14 mouse cellular contexts compared by ENCODE assay signal in genomic region chr9:78396517-78396916, GRCm38 (mm10). TPM values are rescaled to one million over a fixed set of nuclear protein-coding genes. Genes with fewer than 3 reads are reported as not detected.
DNase-seq lines count a peak whose midpoint lies in the region; ATAC-seq and TF ChIP-seq lines count a peak whose summit lies in the region.
"Had no signal": no experiment of that assay in that cellular context is flagged by ENCODE, and none has a peak within 500 bp of the region (broad histone marks: within the 10 kb centered on the region; RNA-seq: fewer than 3 reads in every experiment).

No protein-coding gene starts in this region.

- peak overlapping the region; percentile 74 for H3K4me2 ChIP-seq in heart, embryonic 14.5 days (ENCODE audit: low read length)
- no peak overlapping the region; the same call in 1 of the 2 replicates for H3K4me2 ChIP-seq in midbrain, embryonic 15.5 days
- peak overlapping the region; percentile 80 for H3K4me2 ChIP-seq in intestine, embryonic 15.5 days (replicated peaks)
- peak overlapping the region; percentile 64 for H3K4me2 ChIP-seq in stomach, postnatal 0 days (replicated peaks; ENCODE audit: low read depth)

- H3K9ac ChIP-seq in heart, embryonic 14.5 days (ENCODE audit: low read length) = no peak overlapping the region
- no peak overlapping the region for H3K9ac ChIP-seq in midbrain, embryonic 15.5 days
- H3K9ac ChIP-seq in intestine, embryonic 15.5 days = no peak overlapping the region
- H3K9ac ChIP-seq in stomach, postnatal 0 days (ENCODE audit: low read length) = no peak overlapping the region

- H3K27ac ChIP-seq in heart, embryonic 14.5 days (replicated peaks in 1 of 2; ENCODE audit: control insufficient read depth in 1 of 2, insufficient read depth in 1 of 2, low read depth in 2 of 2, low read length in 2 of 2) = no peak overlapping the region
- no peak overlapping the region for H3K27ac ChIP-seq in midbrain, embryonic 15.5 days
- no peak overlapping the region for H3K27ac ChIP-seq in midbrain, embryonic 10.5 days (replicated peaks)
- H3K27ac ChIP-seq in intestine, embryonic 15.5 days = no peak overlapping the region
- no peak overlapping the region for H3K27ac ChIP-seq in stomach, postnatal 0 days (replicated peaks)

- H3K36me3 ChIP-seq in heart, embryonic 14.5 days (ENCODE audit: control insufficient read depth, insufficient read depth, low read length) = no peaks in the 10 kb centered on the region
- no peaks in the 10 kb centered on the region for H3K36me3 ChIP-seq in midbrain, embryonic 15.5 days (replicated peaks)
- no peaks in the 10 kb centered on the region for H3K36me3 ChIP-seq in midbrain, embryonic 10.5 days
- H3K36me3 ChIP-seq in intestine, embryonic 15.5 days = no peaks in the 10 kb centered on the region
- H3K36me3 ChIP-seq in stomach, postnatal 0 days (ENCODE audit: control insufficient read depth, insufficient read depth, low read length) = no peaks in the 10 kb centered on the region

- H3K4me1 ChIP-seq in heart, embryonic 14.5 days (ENCODE audit: control insufficient read depth in 2 of 2, insufficient read depth in 2 of 2, low read length in 2 of 2) = peaks cover 4 to 10% of the 10 kb centered on the region in 2 experiments; a peak in 3 of 4 replicates
- H3K4me1 ChIP-seq in midbrain, embryonic 15.5 days = peaks cover 8% of the 10 kb centered on the region
- H3K4me1 ChIP-seq in midbrain, embryonic 10.5 days = peaks cover 11% of the 10 kb centered on the region
- peaks cover 7% of the 10 kb centered on the region for H3K4me1 ChIP-seq in intestine, embryonic 15.5 days (replicated peaks)
- H3K4me1 ChIP-seq in stomach, postnatal 0 days (replicated peaks; ENCODE audit: control insufficient read depth, insufficient read depth) = 0 out of 2 replicates have a peak, but pooled peaks cover 2% of the 10 kb centered on the region

- DNase-seq in heart, adult 8-10 months (ENCODE audit: low spot score) = no peak
- no peak for DNase-seq in midbrain, embryonic 10.5 days (ENCODE audit: low spot score)
- no peak for DNase-seq in stomach, postnatal 0 days (ENCODE audit: low spot score)
- DNase-seq in left cerebral cortex, adult 11 months (ENCODE audit: low spot score) = no peak
- no peak for DNase-seq in thymus, postnatal 14 days
- DNase-seq: lung, postnatal 14 days had no signal

- WGBS in heart, embryonic 14.5 days = 59% methylated on average over 9 of the region's 9 CpGs
- 67% methylated on average over 9 of the region's 9 CpGs for WGBS in midbrain, embryonic 15.5 days
- WGBS in midbrain, embryonic 10.5 days = 68% methylated on average over 9 of the region's 9 CpGs
- WGBS in intestine, embryonic 15.5 days = 61% methylated on average over 9 of the region's 9 CpGs
- WGBS in stomach, postnatal 0 days = 54% methylated on average over 9 of the region's 9 CpGs

- TF ChIP-seq CTCF in stomach, postnatal 0 days (IDR thresholded peaks at IDR 0.05; ENCODE audit: low read depth) = no peak

- no peak for ATAC-seq in heart, embryonic 14.5 days (ENCODE audit: insufficient number of reproducible peaks, insufficient read depth, low FRiP score, low read depth)
- ATAC-seq in midbrain, embryonic 15.5 days (replicated peaks) = no peak
- ATAC-seq in intestine, embryonic 15.5 days = no peak
- ATAC-seq in stomach, postnatal 0 days (ENCODE audit: low FRiP score, low TSS enrichment) = no peak

- peak overlapping the region in 1 of 2 experiments; percentile 45; a peak in 2 of 4 replicates for H3K4me3 ChIP-seq in heart, embryonic 14.5 days (ENCODE audit: control insufficient read depth in 1 of 2, insufficient read depth in 1 of 2, low read depth in 1 of 2, low read length in 2 of 2)
- H3K4me3 ChIP-seq in midbrain, embryonic 15.5 days = peak overlapping the region; percentile 52; the same call in 1 of the 2 replicates
- no peak overlapping the region for H3K4me3 ChIP-seq in midbrain, embryonic 10.5 days
- peak overlapping the region; percentile 41; the same call in 1 of the 2 replicates for H3K4me3 ChIP-seq in intestine, embryonic 15.5 days (replicated peaks)
- H3K4me3 ChIP-seq in stomach, postnatal 0 days (ENCODE audit: low read depth, low read length) = peak overlapping the region; percentile 39; the same call in 1 of the 2 replicates

- no peaks in the 10 kb centered on the region for H3K9me3 ChIP-seq in heart, embryonic 14.5 days (ENCODE audit: control insufficient read depth, low read length)
- no peaks in the 10 kb centered on the region for H3K9me3 ChIP-seq in midbrain, embryonic 15.5 days
- no peaks in the 10 kb centered on the region for H3K9me3 ChIP-seq in midbrain, embryonic 10.5 days (replicated peaks)
- H3K9me3 ChIP-seq in intestine, embryonic 15.5 days = no peaks in the 10 kb centered on the region
- H3K9me3 ChIP-seq in stomach, postnatal 0 days (ENCODE audit: control insufficient read depth, low read length) = no peaks in the 10 kb centered on the region

- no peak for TF ChIP-seq EP300 in stomach, postnatal 0 days (optimal IDR thresholded peaks at IDR 0.05)

- peaks cover 54% of the 10 kb centered on the region for H3K27me3 ChIP-seq in heart, embryonic 14.5 days (ENCODE audit: control insufficient read depth, insufficient read depth, low read length)
- peaks cover 57% of the 10 kb centered on the region for H3K27me3 ChIP-seq in midbrain, embryonic 15.5 days (replicated peaks)
- H3K27me3 ChIP-seq in midbrain, embryonic 10.5 days (ENCODE audit: low read depth, poor library complexity, severe bottlenecking) = peaks cover 68% of the 10 kb centered on the region
- peaks cover 40% of the 10 kb centered on the region for H3K27me3 ChIP-seq in intestine, embryonic 15.5 days (replicated peaks)
- no peaks in the 10 kb centered on the region for H3K27me3 ChIP-seq in stomach, postnatal 0 days (ENCODE audit: control insufficient read depth, insufficient read depth, low read length)

RNA-seq across cellular contexts. Expression of gene Ddx43, which starts 0.9 kb away (rescaled TPM):
- polyA plus RNA-seq in heart, embryonic 14.5 days (2014; fragmentation: Nextera tagmentation; extraction: Ambion mirVana) = 0.08 and 0.30 TPM in 2 replicates
- not detected for total RNA-seq in heart, adult 8-10 months (2022)
- 0.41 and 0.47 TPM in 2 replicates for polyA plus RNA-seq in midbrain, embryonic 15.5 days (2015; fragmentation: Nextera tagmentation; extraction: Ambion mirVana)
- 0.09 and 0.15 TPM in 2 replicates for polyA plus RNA-seq in midbrain, embryonic 10.5 days (2016; fragmentation: Nextera tagmentation; extraction: Ambion mirVana)
- polyA plus RNA-seq in intestine, embryonic 15.5 days (2015; fragmentation: Nextera tagmentation; extraction: Ambion mirVana) = 0.27 and 0.36 TPM in 2 replicates
- 0.08 and 0.12 TPM in 2 replicates for polyA plus RNA-seq in stomach, postnatal 0 days (2015; fragmentation: Nextera tagmentation; extraction: Ambion mirVana)
- total RNA-seq: heart, postnatal 10 days had no signal
- polyA plus RNA-seq: large intestine, adult 2 months had no signal

RNA-seq across cellular contexts. Expression of gene Ooep, which starts 18.0 kb away (rescaled TPM):
- polyA plus RNA-seq in heart, embryonic 14.5 days (2014; fragmentation: Nextera tagmentation; extraction: Ambion mirVana) = 0.51 and 0.66 TPM in 2 replicates
- not detected for total RNA-seq in heart, adult 8-10 months (2022)
- polyA plus RNA-seq in midbrain, embryonic 15.5 days (2015; fragmentation: Nextera tagmentation; extraction: Ambion mirVana) = 6.3 and 6.5 TPM in 2 replicates
- polyA plus RNA-seq in midbrain, embryonic 10.5 days (2016; fragmentation: Nextera tagmentation; extraction: Ambion mirVana) = 0.83 and 1.0 TPM in 2 replicates
- polyA plus RNA-seq in intestine, embryonic 15.5 days (2015; fragmentation: Nextera tagmentation; extraction: Ambion mirVana) = 0.34 and 0.60 TPM in 2 replicates
- polyA plus RNA-seq in stomach, postnatal 0 days (2015; fragmentation: Nextera tagmentation; extraction: Ambion mirVana) = 0.81 and 0.90 TPM in 2 replicates
- total RNA-seq: common myeloid progenitor, adult 5-6 weeks; heart, postnatal 10 days had no signal

RNA-seq across cellular contexts. Expression of gene Dppa5a, which starts 28.5 kb away (rescaled TPM):
- polyA plus RNA-seq in heart, embryonic 14.5 days (2014; fragmentation: Nextera tagmentation; extraction: Ambion mirVana) = not detected in 2 replicates
- not detected for total RNA-seq in heart, adult 8-10 months (2022)
- 5.6 and 6.3 TPM in 2 replicates for polyA plus RNA-seq in midbrain, embryonic 15.5 days (2015; fragmentation: Nextera tagmentation; extraction: Ambion mirVana)
- polyA plus RNA-seq in midbrain, embryonic 10.5 days (2016; fragmentation: Nextera tagmentation; extraction: Ambion mirVana) = not detected in 2 replicates
- polyA plus RNA-seq in intestine, embryonic 15.5 days (2015; fragmentation: Nextera tagmentation; extraction: Ambion mirVana) = 0.39 TPM in 1 of 2 replicates, not detected in the other
- 1.2 and 2.1 TPM in 2 replicates for polyA plus RNA-seq in stomach, postnatal 0 days (2015; fragmentation: Nextera tagmentation; extraction: Ambion mirVana)
- total RNA-seq: common myeloid progenitor, adult 5-6 weeks; heart, postnatal 10 days; left cerebral cortex, postnatal 25 days had no signal
- polyA plus RNA-seq: large intestine, adult 2 months had no signal

RNA-seq across cellular contexts. Expression of gene Gsta2, which starts 40.9 kb away (rescaled TPM):
- not detected in 2 replicates for polyA plus RNA-seq in heart, embryonic 14.5 days (2014; fragmentation: Nextera tagmentation; extraction: Ambion mirVana)
- total RNA-seq in heart, adult 8-10 months (2022) = 1 to 10 TPM; 1.4 to 4.4 (median 2.6) TPM
- not detected in 2 replicates for polyA plus RNA-seq in midbrain, embryonic 15.5 days (2015; fragmentation: Nextera tagmentation; extraction: Ambion mirVana)
- not detected in 2 replicates for polyA plus RNA-seq in midbrain, embryonic 10.5 days (2016; fragmentation: Nextera tagmentation; extraction: Ambion mirVana)
- polyA plus RNA-seq in intestine, embryonic 15.5 days (2015; fragmentation: Nextera tagmentation; extraction: Ambion mirVana) = 35.3 and 36.5 TPM in 2 replicates
- polyA plus RNA-seq in stomach, postnatal 0 days (2015; fragmentation: Nextera tagmentation; extraction: Ambion mirVana) = 69.4 and 82.2 TPM in 2 replicates
- total RNA-seq: common myeloid progenitor, adult 5-6 weeks; forebrain, postnatal 0 days; heart, postnatal 10 days had no signal
- polyA plus RNA-seq: forebrain, postnatal 0 days; large intestine, adult 2 months had no signal

RNA-seq across cellular contexts. Expression of gene Cgas, which starts 46.5 kb away (rescaled TPM):
- polyA plus RNA-seq in heart, embryonic 14.5 days (2014; fragmentation: Nextera tagmentation; extraction: Ambion mirVana) = 0.77 and 0.88 TPM in 2 replicates
- total RNA-seq in heart, adult 8-10 months (2022) = under 1 TPM; 0.16 to 0.44 (median 0.28) TPM
- 0.68 and 0.80 TPM in 2 replicates for polyA plus RNA-seq in midbrain, embryonic 15.5 days (2015; fragmentation: Nextera tagmentation; extraction: Ambion mirVana)
- 0.30 and 0.53 TPM in 2 replicates for polyA plus RNA-seq in midbrain, embryonic 10.5 days (2016; fragmentation: Nextera tagmentation; extraction: Ambion mirVana)
- polyA plus RNA-seq in intestine, embryonic 15.5 days (2015; fragmentation: Nextera tagmentation; extraction: Ambion mirVana) = 2.3 and 2.4 TPM in 2 replicates
- 1.4 and 1.6 TPM in 2 replicates for polyA plus RNA-seq in stomach, postnatal 0 days (2015; fragmentation: Nextera tagmentation; extraction: Ambion mirVana)
